Mouse (Mus musculus) midbrain, embryonic 16.5 days (tissue): Measurements from ENCODE around the gene Rsc1a1. TPM values are rescaled to one million over a fixed set of nuclear protein-coding genes. Genes with fewer than 3 reads are reported as not detected.
A peak's percentile ranks its signal among the peaks of the same experiment; 100 is the strongest.

Source experiments
- ATAC-seq: fragments of 200-750 bp; cut with Nextera tagmentation; 2 replicates; pipeline ENCODE4 v1.8.0; 2017; ENCODE audit warnings: moderate TSS enrichment
- H3K27ac ChIP-seq: fragments of 300-500 bp; sonication (generic); 2 replicates; pipeline ENCODE4 v1.5.1; 2014; ENCODE audit warnings: mild to moderate bottlenecking, low read length, mixed read lengths
- H3K27me3 ChIP-seq: fragments of 300-500 bp; sonication (generic); 2 replicates; pipeline ENCODE4 v1.6.1; 2014; ENCODE audit warnings: low read depth, low read length, mixed read lengths; ENCODE audit not compliant: control insufficient read depth, insufficient read depth
- H3K36me3 ChIP-seq: fragments of 300-500 bp; sonication (generic); 2 replicates; pipeline ENCODE4 v1.6.1; 2014; ENCODE audit warnings: mild to moderate bottlenecking, low read length, moderate library complexity, mixed read lengths; ENCODE audit not compliant: control insufficient read depth, insufficient read depth
- H3K4me1 ChIP-seq: fragments of 300-500 bp; sonication (generic); 2 replicates; pipeline ENCODE4 v1.6.1; 2014; ENCODE audit warnings: mild to moderate bottlenecking, low read length, mixed read lengths; ENCODE audit not compliant: control insufficient read depth, insufficient read depth
- H3K4me2 ChIP-seq: fragments of 300-500 bp; sonication (generic); 2 replicates; pipeline ENCODE4 v1.6.1; 2014; ENCODE audit warnings: mild to moderate bottlenecking, low read length, mixed read lengths
- H3K4me3 ChIP-seq: fragments of 300-500 bp; sonication (generic); 2 replicates; pipeline ENCODE4 v1.5.1; 2014; ENCODE audit warnings: low read depth, mild to moderate bottlenecking, low read length, moderate library complexity, mixed read lengths
- H3K9ac ChIP-seq: fragments of 300-500 bp; sonication (generic); 2 replicates; pipeline ENCODE4 v1.6.1; 2014; ENCODE audit warnings: low read depth, low read length, mixed read lengths
- H3K9me3 ChIP-seq: fragments of 300-500 bp; sonication (generic); replicated peaks from 2 replicates; pipeline ENCODE4 v1.6.1; 2014; ENCODE audit warnings: mild to moderate bottlenecking, low read length, mixed read lengths; ENCODE audit not compliant: control insufficient read depth, poor library complexity, severe bottlenecking
- WGBS: fragments of 180-500 bp; shearing (Covaris S2); extraction: QIAGEN DNeasy Blood & Tissue Kit; methylation state at CpG from one replicate; pipeline ENCODE4 v1.1.7; 2014; 5-methylcytosine and 5-hydroxymethylcytosine counted together
- polyA plus RNA-seq: library from polyadenylated mRNA; unstranded; fragments of >200 nt; fragmentation: Nextera tagmentation; extraction: Ambion mirVana; gene quantifications from 2 replicates; pipeline ENCODE4 v1.2.1, GENCODE M21; 2015

Gene Rsc1a1
- polyA plus RNA-seq, 1 experiment from 2014 or later: 1.7 TPM

- H3K27ac ChIP-seq: 0 out of 2 replicates have a peak overlapping the region, but pooled peaks have one; percentile 20
- no peak overlapping the region for H3K4me2 ChIP-seq
- WGBS: 92% methylated on average over 25 of the region's 25 CpGs
- no peaks in the 10 kb centered on the region for H3K9me3 ChIP-seq
- H3K27me3 ChIP-seq: no peaks in the 10 kb centered on the region
- H3K9ac ChIP-seq: no peak overlapping the region
- ATAC-seq: no peak
- H3K36me3 ChIP-seq: 0 out of 2 replicates have a peak, but pooled peaks cover 6% of the 10 kb centered on the region
- H3K4me1 ChIP-seq: 0 out of 2 replicates have a peak, but pooled peaks cover 7% of the 10 kb centered on the region
- no peak overlapping the region for H3K4me3 ChIP-seq
These were observed 43.2 kb downstream of the Rsc1a1 start for GRCm38 (mm10) chr4:141641961-141642811.

- WGBS: 88% methylated on average over 7 of the region's 7 CpGs
- Histone ChIP-seq H3K4me2 (no peak overlapping the region), H3K4me3 (no peak overlapping the region), H3K36me3 (peaks cover 13% of the 10 kb centered on the region), H3K4me1 (0 out of 2 replicates have a peak, but pooled peaks cover 7% of the 10 kb centered on the region), H3K27ac (no peak overlapping the region), H3K27me3 (no peaks in the 10 kb centered on the region), H3K9ac (no peak overlapping the region), H3K9me3 (no peaks in the 10 kb centered on the region)
- no peak for ATAC-seq
These were observed 44.0 kb downstream of the Rsc1a1 start for GRCm38 (mm10) chr4:141641353-141641771.

- Histone ChIP-seq H3K27ac (no peak overlapping the region), H3K27me3 (no peaks in the 10 kb centered on the region), H3K4me3 (no peak overlapping the region), H3K36me3 (peaks cover 14% of the 10 kb centered on the region), H3K4me1 (0 out of 2 replicates have a peak, but pooled peaks cover 7% of the 10 kb centered on the region), H3K4me2 (no peak overlapping the region), H3K9ac (no peak overlapping the region), H3K9me3 (no peaks in the 10 kb centered on the region)
- no peak for ATAC-seq
- WGBS: 58% methylated on average over 11 of the region's 11 CpGs
These were observed 45.9 kb downstream of the Rsc1a1 start for GRCm38 (mm10) chr4:141639474-141639873.

DNA sequence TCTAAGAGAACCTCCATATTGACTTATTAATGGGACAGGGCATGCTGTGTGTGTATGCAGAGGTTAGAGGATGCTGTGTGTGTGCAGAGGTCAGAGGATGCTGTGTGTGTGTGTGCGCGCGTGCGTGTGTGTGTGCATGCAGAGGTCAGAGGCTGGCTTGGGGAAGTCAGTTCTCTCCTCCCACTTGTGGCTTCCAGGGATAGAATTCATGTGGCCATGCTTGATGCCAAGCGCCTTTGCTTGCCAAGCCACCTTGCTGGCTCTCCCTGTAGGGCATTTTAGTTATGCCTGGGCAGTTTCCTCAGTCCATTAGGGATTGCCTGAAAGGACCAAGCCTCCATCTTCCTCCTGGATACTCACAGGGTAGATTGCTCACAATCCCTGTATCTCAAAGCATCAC, 48.7 kb downstream of the Rsc1a1 start:
- Histone ChIP-seq H3K4me1 (no peaks in the 10 kb centered on the region), H3K27me3 (no peaks in the 10 kb centered on the region), H3K36me3 (peaks cover 32% of the 10 kb centered on the region), H3K9me3 (no peaks in the 10 kb centered on the region), H3K4me2 (no peak overlapping the region), H3K4me3 (no peak overlapping the region), H3K27ac (no peak overlapping the region), H3K9ac (no peak overlapping the region)
- ATAC-seq: no peak
- 98% methylated on average over 5 of the region's 5 CpGs for WGBS

DNA sequence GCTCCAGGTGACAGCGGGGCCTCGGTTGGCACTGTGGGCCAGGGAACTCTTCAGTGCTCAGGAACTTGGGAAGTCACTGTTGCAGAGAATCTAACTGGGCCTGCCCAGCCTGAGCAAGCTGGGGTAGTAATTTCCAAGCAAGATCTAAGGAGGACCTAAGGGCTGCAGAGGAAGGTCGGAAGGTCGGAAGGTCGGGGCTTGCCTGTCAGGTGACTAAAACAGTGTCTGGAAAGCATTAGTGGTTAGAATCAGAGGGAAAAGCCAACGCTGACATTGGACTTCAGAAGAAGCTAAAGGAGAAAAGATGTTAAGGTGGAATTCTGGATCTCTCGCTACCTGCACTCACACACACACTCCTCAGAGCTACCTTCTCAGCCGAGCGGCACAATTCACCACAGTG, 49.4 kb downstream of the Rsc1a1 start:
- H3K4me1 ChIP-seq: no peaks in the 10 kb centered on the region
- H3K27me3 ChIP-seq: no peaks in the 10 kb centered on the region
- H3K36me3 ChIP-seq: peaks cover 32% of the 10 kb centered on the region
- no peak overlapping the region for H3K4me2 ChIP-seq
- H3K4me3 ChIP-seq: no peak overlapping the region
- 85% methylated on average over 9 of the region's 9 CpGs for WGBS
- ATAC-seq: no peak
- no peak overlapping the region for H3K27ac ChIP-seq
- no peaks in the 10 kb centered on the region for H3K9me3 ChIP-seq
- H3K9ac ChIP-seq: no peak overlapping the region

Other genes starting within 250 kb of the Rsc1a1 start
- gene Srarp, start 249.5 kb downstream of the Rsc1a1 start, polyA plus RNA-seq: 0.62 TPM in 1 of 2 replicates, not detected in the other
- gene Zbtb17, start 240.9 kb downstream of the Rsc1a1 start, polyA plus RNA-seq: 42.7 and 48.2 TPM in 2 replicates
- gene Spen, start 147.0 kb downstream of the Rsc1a1 start, polyA plus RNA-seq: 13.6 and 19.2 TPM in 2 replicates
- gene Fblim1, start 79.5 kb downstream of the Rsc1a1 start, polyA plus RNA-seq: 35.6 and 37.8 TPM in 2 replicates
- 0.14 and 0.43 TPM in 2 replicates for gene Tmem82, start 67.0 kb downstream of the Rsc1a1 start, polyA plus RNA-seq
- gene Slc25a34, start 61.8 kb downstream of the Rsc1a1 start, polyA plus RNA-seq: 0.27 and 0.45 TPM in 2 replicates
- 7.9 and 8.4 TPM in 2 replicates for gene Plekhm2, start 20.7 kb downstream of the Rsc1a1 start, polyA plus RNA-seq
- gene Ddi2, start 37.8 kb upstream of the Rsc1a1 start, polyA plus RNA-seq: 10.0 and 12.6 TPM in 2 replicates
- not detected in 2 replicates for gene Agmat, start 61.1 kb upstream of the Rsc1a1 start, polyA plus RNA-seq
- gene Dnajc16, start 105.3 kb upstream of the Rsc1a1 start, polyA plus RNA-seq: 6.6 and 7.3 TPM in 2 replicates
- 20.7 and 21.7 TPM in 2 replicates for gene Casp9, start 108.0 kb upstream of the Rsc1a1 start, polyA plus RNA-seq
- 0.40 TPM in 1 of 2 replicates, not detected in the other for gene Cela2a, start 140.6 kb upstream of the Rsc1a1 start, polyA plus RNA-seq
- gene Ctrc, start 160.8 kb upstream of the Rsc1a1 start, polyA plus RNA-seq: not detected in 2 replicates
- 56.6 and 67.4 TPM in 2 replicates for gene Efhd2, start 189.3 kb upstream of the Rsc1a1 start, polyA plus RNA-seq